Mouse (Mus musculus) heart, adult 2 months (tissue): ENCODE data around the gene Fbxo47. TPM values are rescaled to one million over a fixed set of nuclear protein-coding genes. Genes with fewer than 3 reads are reported as not detected.
"Not testable (repeated sequence)": the region's sequence is repeated elsewhere in the genome, so short reads cannot be mapped to it uniquely, and the experiment has no call there.

ENCODE experiments used
- DNase-seq, 2 experiments: peaks; one replicate each; pipeline ENCODE4 v3.0.0; 2021
- H3K27ac ChIP-seq: fragments of 200-600 bp; 2 replicates; pipeline ENCODE4 v1.8.1; 2022
- H3K27me3 ChIP-seq: fragments of 200-500 bp; 2 replicates; pipeline ENCODE4 v1.6.1; 2012; ENCODE audit warnings: mild to moderate bottlenecking, low read length, inconsistent platforms, mixed read lengths; ENCODE audit not compliant: control insufficient read depth, insufficient read depth
- H3K36me3 ChIP-seq: fragments of 200-500 bp; 2 replicates; pipeline ENCODE4 v1.6.1; 2012; ENCODE audit warnings: low read length, inconsistent platforms; ENCODE audit not compliant: control insufficient read depth, insufficient read depth
- H3K4me1 ChIP-seq: fragments of 200-500 bp; 2 replicates; pipeline ENCODE4 v1.6.1; 2011; ENCODE audit warnings: low read length; ENCODE audit not compliant: control insufficient read depth, insufficient read depth
- H3K4me3 ChIP-seq: fragments of 200-600 bp; 2 replicates; pipeline ENCODE4 v1.8.1; 2022
- H3K79me2 ChIP-seq: fragments of 200-500 bp; replicated peaks from 2 replicates; pipeline ENCODE4 v1.6.1; 2012; ENCODE audit warnings: mild to moderate bottlenecking, inconsistent platforms, low read length, moderate library complexity, mixed read lengths; ENCODE audit not compliant: control insufficient read depth, insufficient read depth
- H3K9ac ChIP-seq: fragments of 200-500 bp; 2 replicates; pipeline ENCODE4 v1.6.1; 2012; ENCODE audit warnings: low read depth, mild to moderate bottlenecking, control low read depth, inconsistent platforms, low read length, mixed read lengths
- CTCF ChIP-seq: fragments of 200-600 bp; IDR thresholded peaks from 2 replicates; pipeline ENCODE4 v1.8.1; 2022; ENCODE audit warnings: antibody characterized with exemption, mild to moderate bottlenecking, moderate library complexity
- EP300 ChIP-seq: fragments of 200-500 bp; IDR thresholded peaks from 2 replicates; pipeline ENCODE4 v1.6.1; 2011; ENCODE audit warnings: low read depth, low read length, control low read depth; ENCODE audit not compliant: insufficient read depth
- POLR2A ChIP-seq: fragments of 200-500 bp; IDR thresholded peaks from 2 replicates; pipeline ENCODE4 v1.6.1; 2011; ENCODE audit warnings: mild to moderate bottlenecking, low read depth, low read length, control low read depth; ENCODE audit not compliant: insufficient read depth
- WGBS: fragments of 180-500 bp; shearing (Covaris S2); methylation state at CpG from one replicate; pipeline ENCODE4 v1.1.7; 2018; 5-methylcytosine and 5-hydroxymethylcytosine counted together
- intact Hi-C: fragments of 180-260 bp; cut with DNase I; formaldehyde crosslinking; loops from one replicate; pipeline ENCODE4 v1.15.1; 2025
- polyA plus RNA-seq: library from polyadenylated mRNA; depleted of rRNA; stranded (reverse); fragments of >200 nt; gene quantifications from 2 replicates; pipeline ENCODE4 v1.2.3, GENCODE M21; 2012
- total RNA-seq, 2 experiments: library from RNA; stranded (reverse); gene quantifications; 2 replicates each; pipeline ENCODE4 v1.2.3; 2021

Fbxo47 gene
- total and polyA plus RNA-seq, 3 experiments, result 0.29 to 0.45 (median 0.43) TPM

- Histone ChIP-seq H3K79me2 (no peaks in the 10 kb centered on the region), H3K4me1 (no peaks in the 10 kb centered on the region), H3K27me3 (no peaks in the 10 kb centered on the region), H3K36me3 (no peaks in the 10 kb centered on the region), H3K4me3 (no peak overlapping the region), H3K9ac (no peak overlapping the region), H3K27ac (no peak overlapping the region)
- intact Hi-C loops, result no loop called here
- TF ChIP-seq POLR2A, result no peak
- TF ChIP-seq CTCF, result no peak
- TF ChIP-seq EP300, result no peak
- DNase-seq, result no peak
- WGBS, result 90% methylated on average over 1 of the region's 1 CpGs
Observed at GRCm38 (mm10) chr11:97874396-97874795, 9.6 kb downstream of the Fbxo47 start.

GRCm38 (mm10) chr11:97872378-97872777 is 11.6 kb downstream of the Fbxo47 start:
- H3K4me3 ChIP-seq, DNase-seq, H3K36me3 ChIP-seq, H3K4me1 ChIP-seq, H3K27ac ChIP-seq, H3K9ac ChIP-seq, H3K79me2 ChIP-seq, intact Hi-C loops, H3K27me3 ChIP-seq: not testable (repeated sequence)
- WGBS, result 81% methylated on average over 5 of the region's 5 CpGs

- Histone ChIP-seq H3K4me1 (no peaks in the 10 kb centered on the region), H3K27me3 (no peaks in the 10 kb centered on the region), H3K36me3 (no peaks in the 10 kb centered on the region), H3K27ac (no peak overlapping the region), H3K79me2 (no peaks in the 10 kb centered on the region), H3K9ac (no peak overlapping the region), H3K4me3 (no peak overlapping the region)
- 89% methylated on average over 3 of the region's 3 CpGs for WGBS
- intact Hi-C loops, result no loop called here
- TF ChIP-seq EP300, result no peak
- TF ChIP-seq POLR2A, result no peak
- no peak for TF ChIP-seq CTCF
- DNase-seq, result no peak
Observed at GRCm38 (mm10) chr11:97867591-97867990, 16.4 kb downstream of the Fbxo47 start.

- no peaks in the 10 kb centered on the region for H3K36me3 ChIP-seq
- intact Hi-C loops, result no loop called here
- WGBS, result 91% methylated on average over 3 of the region's 3 CpGs
Observed at GRCm38 (mm10) chr11:97866091-97866888, 17.7 kb downstream of the Fbxo47 start.

GRCm38 (mm10) chr11:97865421-97865820 is 18.5 kb downstream of the Fbxo47 start:
- Histone ChIP-seq H3K4me3 (no peak overlapping the region), H3K27ac (no peak overlapping the region), H3K4me1 (no peaks in the 10 kb centered on the region), H3K79me2 (no peaks in the 10 kb centered on the region), H3K27me3 (no peaks in the 10 kb centered on the region), H3K36me3 (no peaks in the 10 kb centered on the region), H3K9ac (no peak overlapping the region)
- WGBS, result 90% methylated on average over 5 of the region's 5 CpGs
- TF ChIP-seq POLR2A, result no peak
- TF ChIP-seq EP300, result no peak
- TF ChIP-seq CTCF, result no peak
- no peak for DNase-seq
- intact Hi-C loops, result no loop called here

More at GRCm38 (mm10) chr11:97866091-97866888, 17.7 kb downstream of the Fbxo47 start:
- Histone ChIP-seq H3K4me1 (no peaks in the 10 kb centered on the region), H3K27me3 (no peaks in the 10 kb centered on the region), H3K9ac (no peak overlapping the region), H3K79me2 (no peaks in the 10 kb centered on the region), H3K4me3 (no peak overlapping the region), H3K27ac (no peak overlapping the region)
- no peak for DNase-seq
- TF ChIP-seq CTCF, result no peak
- no peak for TF ChIP-seq EP300
- no peak for TF ChIP-seq POLR2A

GRCm38 (mm10) chr11:97862148-97862547 is 21.8 kb downstream of the Fbxo47 start:
- 72% methylated on average over 2 of the region's 2 CpGs for WGBS
- no peaks in the 10 kb centered on the region for H3K4me1 ChIP-seq
- H3K36me3 ChIP-seq, result no peaks in the 10 kb centered on the region
- no peak overlapping the region for H3K9ac ChIP-seq
- intact Hi-C loops, result no loop called here
- no peak for TF ChIP-seq POLR2A
- no peak for TF ChIP-seq EP300
- TF ChIP-seq CTCF, result no peak
- H3K27me3 ChIP-seq, result no peaks in the 10 kb centered on the region
- H3K27ac ChIP-seq, result no peak overlapping the region
- no peak overlapping the region for H3K4me3 ChIP-seq
- DNase-seq, result no peak
- H3K79me2 ChIP-seq, result no peaks in the 10 kb centered on the region
